Mouse (Mus musculus): ENCODE measurements around the gene Cerk.
"Not testable (repeated sequence)": the region's sequence is repeated elsewhere in the genome, so short reads cannot be mapped to it uniquely, and the experiment has no call there.

Gene Cerk

GRCm38 (mm10) chr15:86112707-86113341 lies 73.1 kb downstream of the Cerk start:
- no peak for DNase-seq (ENCODE audit: low spot score)

- DNase-seq (ENCODE audit: low spot score): no peak
Observed at GRCm38 (mm10) chr15:86110361-86111103, 75.4 kb downstream of the Cerk start.

- DNase-seq (ENCODE audit: low spot score): no peak
Observed at GRCm38 (mm10) chr15:86109650-86110211, 76.2 kb downstream of the Cerk start.

- no peak for DNase-seq (ENCODE audit: low spot score)
Observed at GRCm38 (mm10) chr15:86109245-86109644, 76.7 kb downstream of the Cerk start.

- no peak for DNase-seq (ENCODE audit: low spot score)
Observed at GRCm38 (mm10) chr15:86107831-86108471, 78.0 kb downstream of the Cerk start.

- no peak for DNase-seq (ENCODE audit: low spot score)
Observed at GRCm38 (mm10) chr15:86105751-86106150, 80.2 kb downstream of the Cerk start.

- no peak for DNase-seq (ENCODE audit: low spot score)
Observed at GRCm38 (mm10) chr15:86105345-86105697, 80.6 kb downstream of the Cerk start.

GRCm38 (mm10) chr15:86104401-86105344 lies 81.3 kb downstream of the Cerk start:
- no peak for DNase-seq (ENCODE audit: low spot score)

GRCm38 (mm10) chr15:86102308-86102707 lies 83.6 kb downstream of the Cerk start:
- no peak for DNase-seq (ENCODE audit: low spot score)

GRCm38 (mm10) chr15:86101585-86101984 lies 84.4 kb downstream of the Cerk start:
- DNase-seq (ENCODE audit: low spot score): no peak

- DNase-seq (ENCODE audit: low spot score): no peak
Observed at GRCm38 (mm10) chr15:86097871-86098270, 88.1 kb downstream of the Cerk start.

GRCm38 (mm10) chr15:86096604-86097020 lies 89.3 kb downstream of the Cerk start:
- not testable (repeated sequence) for DNase-seq (ENCODE audit: low spot score)

GRCm38 (mm10) chr15:86095722-86096603 lies 90.0 kb downstream of the Cerk start:
- DNase-seq (ENCODE audit: low spot score): no peak

- DNase-seq (ENCODE audit: low spot score): no peak
Observed at GRCm38 (mm10) chr15:86094324-86095121, 91.4 kb downstream of the Cerk start.

GRCm38 (mm10) chr15:86093236-86093635 lies 92.7 kb downstream of the Cerk start:
- DNase-seq (ENCODE audit: low spot score): no peak

GRCm38 (mm10) chr15:86091998-86092670 lies 93.8 kb downstream of the Cerk start:
- DNase-seq (ENCODE audit: low spot score): no peak

- no peak for DNase-seq (ENCODE audit: low spot score)
Observed at GRCm38 (mm10) chr15:86091201-86091997, 94.5 kb downstream of the Cerk start.

GRCm38 (mm10) chr15:86090578-86090977 lies 95.4 kb downstream of the Cerk start:
- no peak for DNase-seq (ENCODE audit: low spot score)

Measured in ovary, postnatal 14 days (tissue).